Mouse (Mus musculus) heart, adult 2 months (tissue): Measurements from ENCODE around the gene Nav3. TPM values are rescaled to one million over a fixed set of nuclear protein-coding genes. Genes with fewer than 3 reads are reported as not detected.

ENCODE experiments used
- DNase-seq, 2 experiments: peaks; one replicate each; pipeline ENCODE4 v3.0.0; 2021
- H3K27ac ChIP-seq: fragments of 200-600 bp; 2 replicates; pipeline ENCODE4 v1.8.1; 2022
- H3K27me3 ChIP-seq: fragments of 200-500 bp; 2 replicates; pipeline ENCODE4 v1.6.1; 2012; ENCODE audit warnings: mild to moderate bottlenecking, low read length, inconsistent platforms, mixed read lengths; ENCODE audit not compliant: control insufficient read depth, insufficient read depth
- H3K36me3 ChIP-seq: fragments of 200-500 bp; 2 replicates; pipeline ENCODE4 v1.6.1; 2012; ENCODE audit warnings: low read length, inconsistent platforms; ENCODE audit not compliant: control insufficient read depth, insufficient read depth
- H3K4me1 ChIP-seq: fragments of 200-500 bp; 2 replicates; pipeline ENCODE4 v1.6.1; 2011; ENCODE audit warnings: low read length; ENCODE audit not compliant: control insufficient read depth, insufficient read depth
- H3K4me3 ChIP-seq: fragments of 200-600 bp; 2 replicates; pipeline ENCODE4 v1.8.1; 2022
- H3K79me2 ChIP-seq: fragments of 200-500 bp; replicated peaks from 2 replicates; pipeline ENCODE4 v1.6.1; 2012; ENCODE audit warnings: mild to moderate bottlenecking, inconsistent platforms, low read length, moderate library complexity, mixed read lengths; ENCODE audit not compliant: control insufficient read depth, insufficient read depth
- H3K9ac ChIP-seq: fragments of 200-500 bp; 2 replicates; pipeline ENCODE4 v1.6.1; 2012; ENCODE audit warnings: low read depth, mild to moderate bottlenecking, control low read depth, inconsistent platforms, low read length, mixed read lengths
- CTCF ChIP-seq: fragments of 200-600 bp; IDR thresholded peaks from 2 replicates; pipeline ENCODE4 v1.8.1; 2022; ENCODE audit warnings: antibody characterized with exemption, mild to moderate bottlenecking, moderate library complexity
- EP300 ChIP-seq: fragments of 200-500 bp; IDR thresholded peaks from 2 replicates; pipeline ENCODE4 v1.6.1; 2011; ENCODE audit warnings: low read depth, low read length, control low read depth; ENCODE audit not compliant: insufficient read depth
- POLR2A ChIP-seq: fragments of 200-500 bp; IDR thresholded peaks from 2 replicates; pipeline ENCODE4 v1.6.1; 2011; ENCODE audit warnings: mild to moderate bottlenecking, low read depth, low read length, control low read depth; ENCODE audit not compliant: insufficient read depth
- WGBS: fragments of 180-500 bp; shearing (Covaris S2); methylation state at CpG from one replicate; pipeline ENCODE4 v1.1.7; 2018; 5-methylcytosine and 5-hydroxymethylcytosine counted together
- intact Hi-C: fragments of 180-260 bp; cut with DNase I; formaldehyde crosslinking; loops from one replicate; pipeline ENCODE4 v1.15.1; 2025
- polyA plus RNA-seq: library from polyadenylated mRNA; depleted of rRNA; stranded (reverse); fragments of >200 nt; gene quantifications from 2 replicates; pipeline ENCODE4 v1.2.3, GENCODE M21; 2012
- total RNA-seq, 2 experiments: library from RNA; stranded (reverse); gene quantifications; 2 replicates each; pipeline ENCODE4 v1.2.3; 2021

Nav3 gene
- total and polyA plus RNA-seq, 3 experiments: 1.1 to 3.6 (median 2.0) TPM

- no peak overlapping the region for H3K27ac ChIP-seq
- H3K27me3 ChIP-seq: no peaks in the 10 kb centered on the region
- no peaks in the 10 kb centered on the region; the same call in 1 of the 2 replicates for H3K4me1 ChIP-seq
- H3K36me3 ChIP-seq: no peaks in the 10 kb centered on the region
- WGBS: 90% methylated on average over 6 of the region's 6 CpGs
- no peak overlapping the region for H3K4me3 ChIP-seq
- H3K79me2 ChIP-seq: no peaks in the 10 kb centered on the region
- DNase-seq: no peak
- intact Hi-C loops: no loop called here
- H3K9ac ChIP-seq: no peak overlapping the region
- TF ChIP-seq CTCF (no peak), EP300 (no peak), POLR2A (no peak)
These were observed 301.8 kb downstream of the Nav3 start for GRCm38 (mm10) chr10:110154001-110154872.

GRCm38 (mm10) chr10:110120572-110120971, 335.4 kb downstream of the Nav3 start:
- H3K36me3 ChIP-seq: no peaks in the 10 kb centered on the region
- H3K4me3 ChIP-seq: no peak overlapping the region
- DNase-seq: no peak
- H3K27ac ChIP-seq: no peak overlapping the region
- no peaks in the 10 kb centered on the region for H3K4me1 ChIP-seq
- no peaks in the 10 kb centered on the region for H3K79me2 ChIP-seq
- intact Hi-C loops: loop anchor here (10.0 kb wide), 1 partner anchor 614 kb away; no protein-coding TSS in a partner anchor
- no peaks in the 10 kb centered on the region for H3K27me3 ChIP-seq
- no peak overlapping the region for H3K9ac ChIP-seq
- TF ChIP-seq POLR2A: no peak
- peak; percentile 40 for TF ChIP-seq CTCF
- no peak for TF ChIP-seq EP300

GRCm38 (mm10) chr10:110117341-110117740, 338.7 kb downstream of the Nav3 start:
- TF ChIP-seq POLR2A (no peak), EP300 (no peak), CTCF (no peak)
- no peak for DNase-seq
- Histone ChIP-seq H3K79me2 (no peaks in the 10 kb centered on the region), H3K36me3 (no peaks in the 10 kb centered on the region), H3K27me3 (no peaks in the 10 kb centered on the region), H3K4me3 (no peak overlapping the region), H3K9ac (no peak overlapping the region), H3K4me1 (no peaks in the 10 kb centered on the region), H3K27ac (no peak overlapping the region)
- WGBS: 64% methylated on average over 2 of the region's 2 CpGs
- intact Hi-C loops: no loop called here

- TF ChIP-seq POLR2A: no peak
- TF ChIP-seq CTCF: no peak
- TF ChIP-seq EP300: no peak
- WGBS: 84% methylated on average over 5 of the region's 5 CpGs
These were observed 343.1 kb downstream of the Nav3 start for GRCm38 (mm10) chr10:110112669-110113458.

GRCm38 (mm10) chr10:110103255-110103654, 352.7 kb downstream of the Nav3 start:
- no peaks in the 10 kb centered on the region for H3K79me2 ChIP-seq
- WGBS: 57% methylated on average over 6 of the region's 6 CpGs
- H3K9ac ChIP-seq: no peak overlapping the region
- no peaks in the 10 kb centered on the region for H3K36me3 ChIP-seq
- no peak overlapping the region for H3K4me3 ChIP-seq
- H3K4me1 ChIP-seq: no peaks in the 10 kb centered on the region; the same call in 1 of the 2 replicates
- H3K27ac ChIP-seq: no peak overlapping the region
- DNase-seq: no peak
- no peaks in the 10 kb centered on the region for H3K27me3 ChIP-seq
- TF ChIP-seq POLR2A: no peak
- TF ChIP-seq CTCF: no peak
- no peak for TF ChIP-seq EP300
- intact Hi-C loops: no loop called here

More at GRCm38 (mm10) chr10:110112669-110113458, 343.1 kb downstream of the Nav3 start:
- no peak overlapping the region for H3K4me3 ChIP-seq
- no peaks in the 10 kb centered on the region for H3K79me2 ChIP-seq
- H3K36me3 ChIP-seq: no peaks in the 10 kb centered on the region
- no peaks in the 10 kb centered on the region for H3K4me1 ChIP-seq
- H3K27ac ChIP-seq: no peak overlapping the region
- H3K9ac ChIP-seq: no peak overlapping the region
- H3K27me3 ChIP-seq: no peaks in the 10 kb centered on the region
- intact Hi-C loops: no loop called here
- no peak for DNase-seq
